Mouse (Mus musculus) spleen, adult 2 months (tissue): ENCODE data around the gene Foxk1.

Experiments used
- CTCF ChIP-seq: fragments of 200-500 bp; IDR thresholded peaks from 2 replicates; pipeline ENCODE4 v1.5.1; 2011; ENCODE audit warnings: mild to moderate bottlenecking, inconsistent platforms; ENCODE audit not compliant: insufficient read depth, insufficient read length, insufficient replicate concordance; ENCODE audit errors: extremely low read depth
- POLR2A ChIP-seq: fragments of 200-500 bp; IDR thresholded peaks from 2 replicates; pipeline ENCODE4 v1.6.1; 2011; ENCODE audit warnings: low read depth, low read length, inconsistent platforms

DNA sequence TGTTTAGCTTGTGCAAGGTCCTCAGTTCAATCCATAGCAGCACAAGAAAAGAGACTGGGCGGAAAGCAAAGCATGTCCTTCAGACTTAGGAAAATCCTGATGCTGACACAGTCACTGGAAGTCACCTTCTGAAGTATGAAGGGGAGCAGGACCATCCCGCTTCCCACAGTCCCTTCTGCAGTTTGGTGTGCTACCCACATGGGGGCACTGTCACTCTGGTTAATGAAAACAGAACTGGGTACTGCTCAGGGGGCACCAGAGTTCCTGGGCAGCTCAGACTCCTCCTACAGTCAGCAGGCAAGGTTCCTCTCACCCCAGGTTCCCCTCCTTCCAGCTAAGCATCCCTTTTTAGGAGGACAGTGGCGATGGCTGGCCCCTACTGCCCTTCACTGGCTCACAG is 97.7 kb downstream of the Foxk1 start:
- TF ChIP-seq CTCF, result peak; percentile 29; the same call in 1 of the 2 replicates
- TF ChIP-seq POLR2A, result no peak
